Mouse (Mus musculus): Measurements from ENCODE around the gene Cmbl. TPM values are rescaled to one million over a fixed set of nuclear protein-coding genes. Genes with fewer than 3 reads are reported as not detected.

Cmbl gene
- total RNA-seq (2023), result not detected

DNA sequence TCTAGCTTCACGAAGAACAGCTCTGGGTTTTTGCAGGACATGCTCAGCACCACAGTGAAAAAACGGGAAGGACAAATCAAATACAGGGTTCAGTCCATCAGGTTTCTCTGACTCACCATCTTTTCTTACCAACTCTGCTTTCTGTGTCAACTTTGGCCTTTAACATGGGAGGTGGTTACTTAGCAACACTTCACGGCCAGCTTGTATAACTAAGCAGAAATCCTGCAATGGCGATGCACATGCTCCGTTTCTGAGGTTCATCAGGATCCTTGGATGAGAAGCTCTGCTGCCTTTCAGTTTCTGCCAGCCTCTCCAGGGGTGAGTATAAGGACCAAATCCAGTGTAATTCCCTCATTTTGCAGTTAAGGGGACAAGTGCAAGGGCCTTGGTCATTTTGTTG, at the start of gene Cmbl:
TSS of gene Cmbl (plus strand) at position 206 of the 400 bp plus-strand sequence.

DNA sequence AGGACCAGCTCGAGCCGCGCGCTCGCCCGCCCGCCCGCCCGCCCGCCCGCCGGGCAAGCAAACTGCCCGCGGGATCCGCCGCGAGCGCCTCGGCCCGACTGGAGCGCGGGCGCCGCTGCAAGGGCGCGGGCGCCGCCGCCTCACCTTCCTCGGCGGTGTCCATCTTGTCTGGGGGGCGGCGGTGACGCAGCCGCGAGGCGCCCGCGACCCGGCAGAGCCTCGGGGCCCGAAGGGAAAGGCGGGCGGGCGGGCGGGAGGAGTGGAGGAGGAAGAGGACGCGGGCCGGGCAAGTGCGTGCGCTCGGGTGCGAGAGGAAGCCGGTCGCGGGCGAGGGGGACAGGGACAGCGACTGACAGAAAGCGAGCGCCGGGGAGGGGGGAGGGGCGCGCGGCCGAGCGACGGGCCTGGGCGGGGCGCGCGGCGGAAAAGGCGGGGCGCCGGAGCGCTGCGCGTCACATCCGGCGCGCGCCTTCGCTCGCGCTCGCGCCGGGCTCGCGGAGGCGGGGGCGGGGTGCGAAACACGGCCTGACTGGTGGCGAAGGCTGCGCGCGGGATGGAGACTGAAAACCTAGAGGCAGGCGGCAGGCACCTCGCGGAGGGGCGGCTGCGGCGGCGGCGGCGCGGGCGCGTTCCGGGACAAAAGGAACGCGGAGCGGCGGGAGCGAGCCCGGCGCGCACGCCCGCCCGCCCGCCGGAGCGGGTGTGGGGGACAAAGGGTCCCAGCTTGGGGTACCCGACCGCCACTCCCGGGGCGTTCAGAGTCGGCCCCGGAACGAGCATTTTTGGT, 34.3 kb upstream of the Cmbl start, which contains the start of gene March6:
TSS of gene March6 (minus strand) at position 395 of the 787 bp plus-strand sequence.

DNA sequence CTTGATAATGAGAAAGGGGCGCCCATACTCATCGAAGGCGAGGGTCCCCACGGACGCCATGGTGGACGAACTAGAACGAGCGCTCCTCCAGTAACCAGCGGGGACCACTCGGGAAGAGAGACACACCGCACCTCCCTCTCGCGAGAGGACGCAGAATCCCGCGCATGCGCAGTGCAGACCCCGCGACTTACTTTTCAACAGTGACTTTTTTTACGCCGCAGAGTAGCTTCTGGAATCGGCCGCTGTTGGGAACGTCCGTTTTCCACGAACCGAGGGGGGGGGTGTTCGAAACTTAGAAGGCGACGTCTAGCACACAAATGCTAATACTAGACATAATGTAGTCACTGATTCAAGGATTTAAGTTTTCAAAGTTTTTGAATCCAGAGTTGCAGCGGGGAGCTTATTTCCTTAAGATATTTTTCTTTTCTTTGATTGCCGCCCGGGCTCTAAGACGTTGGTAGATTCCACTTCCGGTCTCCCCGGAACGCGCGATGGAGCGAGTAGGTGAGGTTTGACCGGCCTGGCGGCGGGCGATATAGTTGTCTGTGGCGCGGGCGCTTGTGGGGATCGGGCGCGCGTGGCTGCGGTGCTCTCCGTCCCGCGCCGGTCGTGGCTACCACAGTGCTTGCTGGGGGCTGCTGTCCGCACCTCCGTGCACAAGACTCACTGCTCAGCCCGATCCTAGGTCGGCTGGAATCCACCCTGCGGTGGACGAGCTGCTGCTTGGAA, 36.6 kb downstream of the Cmbl start, which contains the start of the genes Cct5 and Fam173b:
TSS of gene Cct5 (minus strand) at position 159 of the 729 bp plus-strand sequence.
TSS of gene Fam173b (plus strand) at position 207 of the 729 bp plus-strand sequence.

Other genes with a start within 250 kb of the Cmbl start
- 1.4 TPM for gene Ankrd33b, start 197.7 kb upstream of the Cmbl start, total RNA-seq (2023)
- gene Ropn1l, start 111.7 kb upstream of the Cmbl start, total RNA-seq (2023), result not detected
- gene March6, start 34.3 kb upstream of the Cmbl start, total RNA-seq (2023), result 61.5 TPM
- 237 TPM for gene Cct5, start 36.4 kb downstream of the Cmbl start, total RNA-seq (2023)
- gene Fam173b, start 36.5 kb downstream of the Cmbl start, total RNA-seq (2023), result 18.2 TPM